Mouse (Mus musculus): ENCODE data around the gene Tnnc1.

DNA sequence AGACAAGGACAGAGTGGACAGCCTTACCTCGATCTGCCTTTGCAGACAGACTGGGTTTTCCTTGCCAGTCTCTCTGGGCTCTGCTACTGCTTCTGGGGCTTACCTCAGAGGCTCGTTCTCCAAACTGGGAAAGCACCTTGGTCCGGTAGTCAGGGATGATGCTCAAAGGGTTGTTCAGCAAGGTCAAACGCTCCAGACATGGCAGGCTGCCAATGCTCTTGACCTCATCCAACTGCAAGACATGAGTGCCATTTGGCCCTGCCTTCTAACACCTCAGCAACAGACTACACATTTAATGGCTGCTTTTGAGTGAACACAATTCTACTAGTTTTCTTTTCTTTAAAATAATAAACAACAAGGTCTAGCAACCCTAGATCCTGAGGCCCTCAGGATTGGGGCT lies 21.5 kb upstream of the Tnnc1 start:
- TF ChIP-seq POLR2A (IDR thresholded peaks at IDR 0.05; ENCODE audit: insufficient read depth, low read depth, low read length) (no peak), CTCF (IDR thresholded peaks at IDR 0.05; ENCODE audit: insufficient read depth, low read depth, low read length) (no peak)

All from olfactory bulb, adult 2 months (tissue).